Mouse (Mus musculus) liver, embryonic 12.5 days (tissue): ENCODE results near the gene 5330417C22Rik. TPM values are rescaled to one million over a fixed set of nuclear protein-coding genes. Genes with fewer than 3 reads are reported as not detected.
A peak's percentile ranks its signal among the peaks of the same experiment; 100 is the strongest.

ENCODE experiments used
- ATAC-seq: fragments of 200-750 bp; cut with Nextera tagmentation; 2 replicates; pipeline ENCODE4 v1.8.0; 2017; ENCODE audit warnings: moderate number of reproducible peaks, mild to moderate bottlenecking, moderate library complexity
- H3K27ac ChIP-seq: fragments of 300-500 bp; sonication (generic); 2 replicates; pipeline ENCODE4 v1.5.1; 2016; ENCODE audit warnings: mild to moderate bottlenecking
- H3K27me3 ChIP-seq: fragments of 300-500 bp; sonication (generic); replicated peaks from 2 replicates; pipeline ENCODE4 v1.6.1; 2016; ENCODE audit warnings: mild to moderate bottlenecking, moderate library complexity
- H3K36me3 ChIP-seq: fragments of 300-500 bp; sonication (generic); 2 replicates; pipeline ENCODE4 v1.6.1; 2016; ENCODE audit warnings: mild to moderate bottlenecking, moderate library complexity
- H3K4me1 ChIP-seq: fragments of 300-500 bp; sonication (generic); 2 replicates; pipeline ENCODE4 v1.6.1; 2016
- H3K4me2 ChIP-seq: fragments of 300-500 bp; sonication (generic); 2 replicates; pipeline ENCODE4 v1.6.1; 2016; ENCODE audit warnings: mild to moderate bottlenecking, moderate library complexity
- H3K4me3 ChIP-seq: fragments of 300-500 bp; sonication (generic); 2 replicates; pipeline ENCODE4 v1.5.1; 2016; ENCODE audit warnings: mild to moderate bottlenecking, moderate library complexity
- H3K9ac ChIP-seq: fragments of 300-500 bp; sonication (generic); 2 replicates; pipeline ENCODE4 v1.6.1; 2016; ENCODE audit warnings: mild to moderate bottlenecking, moderate library complexity
- H3K9me3 ChIP-seq: fragments of 300-500 bp; sonication (generic); replicated peaks from 2 replicates; pipeline ENCODE4 v1.6.1; 2016; ENCODE audit warnings: mild to moderate bottlenecking, moderate library complexity
- WGBS: fragments of 180-500 bp; shearing (Covaris S2); methylation state at CpG from one replicate; pipeline ENCODE4 v1.1.7; 2016; ENCODE audit not compliant: insufficient replicate concordance; 5-methylcytosine and 5-hydroxymethylcytosine counted together
- polyA plus RNA-seq: library from polyadenylated mRNA; unstranded; fragments of >200 nt; fragmentation: Nextera tagmentation; extraction: Ambion mirVana; gene quantifications from 2 replicates; pipeline ENCODE4 v1.2.1, GENCODE M21; 2016

The 5330417C22Rik gene
- polyA plus RNA-seq, 1 experiment from 2014 or later, result 0.13 TPM

- peak; percentile 96 for ATAC-seq
- H3K4me3 ChIP-seq, result peak within 1 kb of the TSS; percentile 77
- under 1% methylated on average over 45 of the region's 45 CpGs for WGBS
Measured at GRCm38 (mm10) chr3:108562133-108562730, 25.9 kb upstream of the 5330417C22Rik start, which contains the start of gene Tmem167b. Gene Tmem167b, minus strand, starts transcription at chr3:108562466.

GRCm38 (mm10) chr3:108557888-108558287, 21.6 kb upstream of the 5330417C22Rik start:
- H3K4me3 ChIP-seq, result no peak overlapping the region
- no peaks in the 10 kb centered on the region for H3K27me3 ChIP-seq
- ATAC-seq, result no peak
- peaks cover 60% of the 10 kb centered on the region for H3K4me1 ChIP-seq
- 67% methylated on average over 4 of the region's 4 CpGs for WGBS
- peak overlapping the region; percentile 40 for H3K4me2 ChIP-seq
- H3K9me3 ChIP-seq, result no peaks in the 10 kb centered on the region
- peak overlapping the region; percentile 84 for H3K27ac ChIP-seq
- H3K36me3 ChIP-seq, result peaks cover 37% of the 10 kb centered on the region
- H3K9ac ChIP-seq, result peak overlapping the region; percentile 36

More at GRCm38 (mm10) chr3:108562133-108562730, 25.9 kb upstream of the 5330417C22Rik start, which contains the start of gene Tmem167b:
- peak within 1 kb of the TSS; percentile 80 for H3K9ac ChIP-seq
- H3K4me2 ChIP-seq, result peak within 1 kb of the TSS; percentile 81
- peaks cover 50% of the 10 kb centered on the region for H3K4me1 ChIP-seq
- H3K9me3 ChIP-seq, result no peaks in the 10 kb centered on the region
- peak within 1 kb of the TSS; percentile 93 for H3K27ac ChIP-seq
- peaks cover 30% of the 10 kb centered on the region for H3K36me3 ChIP-seq
- H3K27me3 ChIP-seq, result no peaks in the 10 kb centered on the region

GRCm38 (mm10) chr3:108554587-108555312, 18.4 kb upstream of the 5330417C22Rik start:
- H3K4me3 ChIP-seq, result peak overlapping the region; percentile 79
- H3K9ac ChIP-seq, result peak overlapping the region; percentile 91
- WGBS, result 18% methylated on average over 21 of the region's 22 CpGs
- 0 out of 2 replicates have a peak, but pooled peaks cover 4% of the 10 kb centered on the region for H3K27me3 ChIP-seq
- H3K9me3 ChIP-seq, result no peaks in the 10 kb centered on the region
- peak overlapping the region; percentile 87 for H3K4me2 ChIP-seq
- peaks cover 40% of the 10 kb centered on the region for H3K4me1 ChIP-seq
- H3K27ac ChIP-seq, result peak overlapping the region; percentile 84
- ATAC-seq, result peak; percentile 91
- H3K36me3 ChIP-seq, result peaks cover 29% of the 10 kb centered on the region

GRCm38 (mm10) chr3:108554111-108554561, 17.8 kb upstream of the 5330417C22Rik start:
- H3K27me3 ChIP-seq, result 0 out of 2 replicates have a peak, but pooled peaks cover 4% of the 10 kb centered on the region
- peak overlapping the region; percentile 84 for H3K27ac ChIP-seq
- peak overlapping the region; percentile 79 for H3K4me3 ChIP-seq
- under 1% methylated on average over 36 of the region's 42 CpGs for WGBS
- peak overlapping the region; percentile 91 for H3K9ac ChIP-seq
- peaks cover 34% of the 10 kb centered on the region for H3K4me1 ChIP-seq
- H3K9me3 ChIP-seq, result no peaks in the 10 kb centered on the region
- H3K4me2 ChIP-seq, result peak overlapping the region; percentile 87
- H3K36me3 ChIP-seq, result peaks cover 24% of the 10 kb centered on the region
- peak; percentile 70 for ATAC-seq

- Histone ChIP-seq H3K4me2 (no peak overlapping the region), H3K9me3 (no peaks in the 10 kb centered on the region), H3K4me3 (no peak overlapping the region), H3K36me3 (no peaks in the 10 kb centered on the region), H3K4me1 (peaks cover 6% of the 10 kb centered on the region), H3K9ac (no peak overlapping the region), H3K27me3 (peaks cover 31% of the 10 kb centered on the region), H3K27ac (no peak overlapping the region)
- no peak for ATAC-seq
- WGBS, result 69% methylated on average over 11 of the region's 11 CpGs
Measured at GRCm38 (mm10) chr3:108542299-108542698, 6.0 kb upstream of the 5330417C22Rik start.

- Histone ChIP-seq H3K9me3 (no peaks in the 10 kb centered on the region), H3K27me3 (peaks cover 67% of the 10 kb centered on the region)
Measured at GRCm38 (mm10) chr3:108537303-108537702, 967 bp upstream of the 5330417C22Rik start.

GRCm38 (mm10) chr3:108535896-108536516, 330 bp downstream of the 5330417C22Rik start:
- Histone ChIP-seq H3K27ac (no peak overlapping the region), H3K9ac (no peak overlapping the region), H3K4me1 (peaks cover 13% of the 10 kb centered on the region), H3K4me2 (no peak overlapping the region), H3K4me3 (no peak overlapping the region), H3K36me3 (no peaks in the 10 kb centered on the region), H3K27me3 (peaks cover 63% of the 10 kb centered on the region), H3K9me3 (no peaks in the 10 kb centered on the region)
- no peak for ATAC-seq
- 9% methylated on average over 15 of the region's 15 CpGs for WGBS

More at GRCm38 (mm10) chr3:108537303-108537702, 967 bp upstream of the 5330417C22Rik start:
- Histone ChIP-seq H3K4me3 (peak overlapping the region; percentile 13; the same call in 1 of the 2 replicates), H3K9ac (no peak overlapping the region), H3K4me2 (peak overlapping the region; percentile 47), H3K27ac (no peak overlapping the region), H3K4me1 (peaks cover 13% of the 10 kb centered on the region), H3K36me3 (no peaks in the 10 kb centered on the region)
- 5% methylated on average over 17 of the region's 17 CpGs for WGBS
- peak; percentile 65; the same call in 1 of the 2 replicates for ATAC-seq

GRCm38 (mm10) chr3:108533951-108534350, 2.4 kb downstream of the 5330417C22Rik start, which contains the start of gene 1700013F07Rik:
Gene 1700013F07Rik, plus strand, starts transcription at chr3:108534150.
- Histone ChIP-seq H3K36me3 (no peaks in the 10 kb centered on the region), H3K9ac (no peak within 1 kb of the TSS), H3K27ac (no peak within 1 kb of the TSS), H3K4me2 (no peak within 1 kb of the TSS), H3K4me3 (no peak within 1 kb of the TSS), H3K4me1 (peaks cover 13% of the 10 kb centered on the region), H3K27me3 (peaks cover 52% of the 10 kb centered on the region), H3K9me3 (0 out of 2 replicates have a peak, but pooled peaks cover under 1% of the 10 kb centered on the region)
- WGBS, result 58% methylated on average over 6 of the region's 6 CpGs
- no peak for ATAC-seq

- Histone ChIP-seq H3K36me3 (no peaks in the 10 kb centered on the region), H3K4me3 (no peak overlapping the region), H3K9ac (no peak overlapping the region), H3K4me1 (peaks cover 13% of the 10 kb centered on the region), H3K4me2 (no peak overlapping the region), H3K9me3 (peaks cover 7% of the 10 kb centered on the region; the same call in 1 of the 2 replicates), H3K27me3 (peaks cover 46% of the 10 kb centered on the region), H3K27ac (no peak overlapping the region)
- ATAC-seq, result no peak
- WGBS, result 60% methylated on average over 9 of the region's 9 CpGs
Measured at GRCm38 (mm10) chr3:108533114-108533885, 3.0 kb downstream of the 5330417C22Rik start.

GRCm38 (mm10) chr3:108528489-108528888, 7.8 kb downstream of the 5330417C22Rik start:
- Histone ChIP-seq H3K9ac (no peak overlapping the region), H3K4me2 (no peak overlapping the region), H3K9me3 (peaks cover 7% of the 10 kb centered on the region; the same call in 1 of the 2 replicates), H3K27me3 (peaks cover 8% of the 10 kb centered on the region; the same call in 1 of the 2 replicates), H3K4me3 (no peak overlapping the region), H3K36me3 (no peaks in the 10 kb centered on the region), H3K27ac (no peak overlapping the region), H3K4me1 (no peaks in the 10 kb centered on the region)
- WGBS, result 81% methylated on average over 8 of the region's 8 CpGs
- no peak for ATAC-seq

- Histone ChIP-seq H3K27ac (no peak overlapping the region), H3K4me2 (no peak overlapping the region), H3K4me3 (no peak overlapping the region), H3K36me3 (no peaks in the 10 kb centered on the region), H3K9ac (no peak overlapping the region), H3K27me3 (no peaks in the 10 kb centered on the region; the same call in 1 of the 2 replicates), H3K9me3 (peaks cover 1% of the 10 kb centered on the region; the same call in 1 of the 2 replicates), H3K4me1 (no peaks in the 10 kb centered on the region)
- 67% methylated on average over 4 of the region's 4 CpGs for WGBS
- no peak for ATAC-seq
Measured at GRCm38 (mm10) chr3:108523415-108523814, 12.9 kb downstream of the 5330417C22Rik start.
